Mouse (Mus musculus): ENCODE data around the gene Cygb. TPM values are rescaled to one million over a fixed set of nuclear protein-coding genes. Genes with fewer than 3 reads are reported as not detected.

Gene Cygb
- polyA plus RNA-seq, 1 experiment = 0.47 TPM

DNA sequence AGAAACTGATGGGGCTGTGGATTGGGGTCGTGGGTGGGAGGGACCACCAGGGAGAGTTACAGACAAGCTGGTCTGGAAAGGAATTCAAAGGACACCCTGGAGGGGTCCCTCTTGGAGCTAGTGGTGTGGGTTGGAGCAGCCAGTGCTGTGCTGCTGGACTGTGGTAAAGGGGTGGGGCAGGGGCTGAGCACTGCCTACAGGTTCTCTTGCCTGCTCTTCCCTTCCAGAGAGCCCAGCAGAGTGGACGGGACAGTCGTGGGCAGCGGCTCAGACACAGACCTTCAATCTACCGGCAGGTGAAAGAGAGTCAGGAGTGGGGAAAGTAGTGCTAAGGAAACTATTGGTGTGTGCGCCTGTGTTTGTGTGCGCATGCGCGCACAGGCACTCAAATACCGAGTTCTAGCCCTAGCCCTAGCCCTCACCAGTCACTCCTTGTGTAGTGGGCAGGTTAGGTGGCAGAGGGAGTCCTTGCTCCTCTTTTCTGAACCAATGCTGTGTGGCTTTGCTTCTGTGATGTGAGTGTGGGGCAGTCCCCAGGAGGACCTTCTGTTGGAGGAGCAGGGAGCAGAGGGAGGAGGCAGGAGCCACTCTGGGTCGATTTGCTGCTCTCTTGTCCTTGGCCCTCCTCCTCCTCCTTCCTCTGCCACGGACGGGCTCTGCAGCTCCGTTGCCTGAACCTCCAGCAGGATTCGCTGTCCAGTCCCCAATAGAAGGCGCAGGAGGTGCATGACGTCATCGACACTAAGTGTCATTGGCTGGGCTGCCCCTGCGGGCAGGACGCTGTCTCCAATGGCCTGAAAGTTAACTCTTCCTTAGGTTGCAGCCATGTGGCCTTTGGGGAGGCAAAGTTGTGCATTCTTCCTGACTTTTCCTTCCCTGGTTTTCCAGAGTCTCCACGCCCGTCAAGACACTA is 3.5 kb upstream of the Cygb start:
- H3K4me3 ChIP-seq = peak overlapping the region; percentile 8
- H3K27me3 ChIP-seq (ENCODE audit: control insufficient read depth, insufficient read depth, insufficient read length) = peaks cover 6% of the 10 kb centered on the region
- H3ac ChIP-seq (ENCODE audit: control insufficient read depth, insufficient read length) = no peak overlapping the region
- peak in 1 of 3 experiments; percentile 8 for TF ChIP-seq MYOG (IDR thresholded peaks at IDR 0.05; ENCODE audit: control insufficient read depth in 1 of 3, insufficient read depth in 1 of 3, insufficient read length in 2 of 3, low read depth in 2 of 3)
- peak; percentile 33 for TF ChIP-seq MAX (IDR thresholded peaks at IDR 0.05; ENCODE audit: low read depth)
- TF ChIP-seq E2F4 (IDR thresholded peaks at IDR 0.05; ENCODE audit: insufficient read depth) = no peak
- TF ChIP-seq POLR2AphosphoS2 (IDR thresholded peaks at IDR 0.05; ENCODE audit: insufficient read length, low read depth) = peak; percentile 96
- TF ChIP-seq TCF12 (IDR thresholded peaks at IDR 0.05; ENCODE audit: insufficient read depth, poor library complexity, severe bottlenecking) = no peak
- no peak for TF ChIP-seq SRF (IDR thresholded peaks at IDR 0.05; ENCODE audit: control insufficient read depth, insufficient read length, low read depth)
- no peak for TF ChIP-seq REST (IDR thresholded peaks at IDR 0.05; ENCODE audit: insufficient read depth, insufficient read length)
- TF ChIP-seq MYOD1 (IDR thresholded peaks at IDR 0.05; ENCODE audit: control insufficient read depth in 1 of 3, insufficient read length in 2 of 3, low read depth in 2 of 3) = no peak
- no peak for TF ChIP-seq TCF3 (IDR thresholded peaks at IDR 0.05; ENCODE audit: insufficient read length, low read depth)
- TF ChIP-seq CEBPB (IDR thresholded peaks at IDR 0.05; ENCODE audit: insufficient read depth, poor library complexity, severe bottlenecking) = no peak
- peak; percentile 24 for TF ChIP-seq USF1 (IDR thresholded peaks at IDR 0.05; ENCODE audit: low read depth)
- peak; percentile 95 for TF ChIP-seq POLR2A (IDR thresholded peaks at IDR 0.05; ENCODE audit: insufficient read length, low read depth)
- peak overlapping the region; percentile 81 for H3K4me2 ChIP-seq (ENCODE audit: low read depth)
- H3K79me2 ChIP-seq (ENCODE audit: control insufficient read depth, insufficient read depth) = no peaks in the 10 kb centered on the region
- H3K36me3 ChIP-seq (ENCODE audit: control insufficient read depth, insufficient read depth) = no peaks in the 10 kb centered on the region

- Histone ChIP-seq H3K36me3 (ENCODE audit: control insufficient read depth, insufficient read depth) (no peaks in the 10 kb centered on the region), H3K4me3 (peak overlapping the region; percentile 8), H3ac (ENCODE audit: control insufficient read depth, insufficient read length) (no peak overlapping the region), H3K4me2 (ENCODE audit: low read depth) (peak overlapping the region; percentile 81), H3K79me2 (ENCODE audit: control insufficient read depth, insufficient read depth) (no peaks in the 10 kb centered on the region), H3K27me3 (ENCODE audit: control insufficient read depth, insufficient read depth, insufficient read length) (peaks cover 6% of the 10 kb centered on the region)
- TF ChIP-seq SRF (IDR thresholded peaks at IDR 0.05; ENCODE audit: control insufficient read depth, insufficient read length, low read depth) = no peak
- TF ChIP-seq MYOD1 (IDR thresholded peaks at IDR 0.05; ENCODE audit: control insufficient read depth in 1 of 3, insufficient read length in 2 of 3, low read depth in 2 of 3) = no peak
Observed at GRCm38 (mm10) chr11:116656348-116657191, 2.5 kb upstream of the Cygb start.

GRCm38 (mm10) chr11:116653709-116654221 is 348 bp downstream of the Cygb start:
- Histone ChIP-seq H3K4me3 (no peak overlapping the region), H3ac (ENCODE audit: control insufficient read depth, insufficient read length) (peak overlapping the region; percentile 2), H3K4me2 (ENCODE audit: low read depth) (peak overlapping the region; percentile 73), H3K27me3 (ENCODE audit: control insufficient read depth, insufficient read depth, insufficient read length) (peaks cover 6% of the 10 kb centered on the region), H3K36me3 (ENCODE audit: control insufficient read depth, insufficient read depth) (no peaks in the 10 kb centered on the region), H3K79me2 (ENCODE audit: control insufficient read depth, insufficient read depth) (no peaks in the 10 kb centered on the region)
- TF ChIP-seq POLR2AphosphoS2 (IDR thresholded peaks at IDR 0.05; ENCODE audit: insufficient read length, low read depth) (no peak), MAX (IDR thresholded peaks at IDR 0.05; ENCODE audit: low read depth) (no peak), MYOG (IDR thresholded peaks at IDR 0.05; ENCODE audit: control insufficient read depth in 1 of 3, insufficient read depth in 1 of 3, insufficient read length in 2 of 3, low read depth in 2 of 3) (no peak), TCF3 (IDR thresholded peaks at IDR 0.05; ENCODE audit: insufficient read length, low read depth) (no peak), SRF (IDR thresholded peaks at IDR 0.05; ENCODE audit: control insufficient read depth, insufficient read length, low read depth) (no peak), MYOD1 (IDR thresholded peaks at IDR 0.05; ENCODE audit: control insufficient read depth in 1 of 3, insufficient read length in 2 of 3, low read depth in 2 of 3) (no peak), REST (IDR thresholded peaks at IDR 0.05; ENCODE audit: insufficient read depth, insufficient read length) (no peak), TCF12 (IDR thresholded peaks at IDR 0.05; ENCODE audit: insufficient read depth, poor library complexity, severe bottlenecking) (no peak), POLR2A (IDR thresholded peaks at IDR 0.05; ENCODE audit: insufficient read length, low read depth) (no peak), CEBPB (IDR thresholded peaks at IDR 0.05; ENCODE audit: insufficient read depth, poor library complexity, severe bottlenecking) (no peak)

DNA sequence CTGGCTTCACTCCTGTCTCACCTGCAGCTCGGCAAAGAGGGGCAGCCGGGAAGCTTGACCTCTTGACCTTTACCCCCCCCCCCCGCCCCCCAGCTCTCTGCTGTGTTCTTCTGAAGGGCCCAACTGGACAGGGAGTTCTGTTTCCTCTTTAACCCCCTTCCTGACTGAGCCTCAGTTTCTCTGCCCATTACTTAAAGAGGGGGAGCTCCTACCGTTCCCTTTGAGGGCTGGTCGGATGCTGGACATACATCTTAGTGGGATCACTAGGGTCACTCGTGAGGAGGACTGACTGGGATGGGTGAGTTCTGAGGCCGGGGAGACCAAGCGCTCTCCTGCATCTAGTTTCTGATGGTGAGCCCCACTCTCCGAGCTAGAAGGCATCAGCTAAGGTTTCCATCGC is 879 bp downstream of the Cygb start, which contains the start of gene Prcd:
Gene Prcd, plus strand, starts transcription at position 301 of the 400 bp plus-strand sequence.
- peak within 1 kb of the TSS; percentile 2 for H3ac ChIP-seq (ENCODE audit: control insufficient read depth, insufficient read length)
- peak within 1 kb of the TSS; percentile 73 for H3K4me2 ChIP-seq (ENCODE audit: low read depth)
- TF ChIP-seq MYOG (IDR thresholded peaks at IDR 0.05; ENCODE audit: control insufficient read depth in 1 of 3, insufficient read depth in 1 of 3, insufficient read length in 2 of 3, low read depth in 2 of 3) (no peak), MAX (IDR thresholded peaks at IDR 0.05; ENCODE audit: low read depth) (no peak), E2F4 (IDR thresholded peaks at IDR 0.05; ENCODE audit: insufficient read depth) (no peak), USF1 (IDR thresholded peaks at IDR 0.05; ENCODE audit: low read depth) (no peak)
- no peaks in the 10 kb centered on the region for H3K79me2 ChIP-seq (ENCODE audit: control insufficient read depth, insufficient read depth)
- no peaks in the 10 kb centered on the region for H3K36me3 ChIP-seq (ENCODE audit: control insufficient read depth, insufficient read depth)
- no peak within 1 kb of the TSS for H3K4me3 ChIP-seq
- peaks cover 6% of the 10 kb centered on the region for H3K27me3 ChIP-seq (ENCODE audit: control insufficient read depth, insufficient read depth, insufficient read length)
